Mouse (Mus musculus) urinary bladder, adult 18-20 months (tissue): ENCODE results near the gene Pkn2.

Experiments used
- DNase-seq, 2 experiments: peaks; one replicate each; pipeline ENCODE4 v3.0.0; 2022; ENCODE audit warnings: low spot score in 2 of 2, mixed read lengths in 2 of 2

The Pkn2 gene

GRCm38 (mm10) chr3:142743973-142744898, 137.6 kb downstream of the Pkn2 start:
- DNase-seq, result no peak
